Mouse (Mus musculus) limb, embryonic 14.5 days (tissue): Measurements from ENCODE around the gene Olfr1419. TPM values are rescaled to one million over a fixed set of nuclear protein-coding genes. Genes with fewer than 3 reads are reported as not detected.
"Not testable (repeated sequence)": the region's sequence is repeated elsewhere in the genome, so short reads cannot be mapped to it uniquely, and the experiment has no call there.

Experiments used
- ATAC-seq: fragments of 200-750 bp; cut with Nextera tagmentation; 2 replicates; pipeline ENCODE4 v1.8.0; 2017; ENCODE audit warnings: low read depth, moderate number of reproducible peaks, moderate TSS enrichment; ENCODE audit not compliant: low FRiP score
- DNase-seq: peaks from one replicate; pipeline ENCODE4 v3.0.0-alpha.2; 2015; ENCODE audit warnings: low spot score
- H3K27ac ChIP-seq: fragments of 300-500 bp; sonication (generic); replicated peaks from 2 replicates; pipeline ENCODE4 v1.5.1; 2014; ENCODE audit warnings: low read depth, mild to moderate bottlenecking, low read length, moderate library complexity, mixed read lengths
- H3K27me3 ChIP-seq: fragments of 300-500 bp; sonication (generic); 2 replicates; pipeline ENCODE4 v1.6.1; 2014; ENCODE audit warnings: low read length, mixed read lengths; ENCODE audit not compliant: control insufficient read depth, insufficient read depth
- H3K36me3 ChIP-seq: fragments of 300-500 bp; sonication (generic); 2 replicates; pipeline ENCODE4 v1.6.1; 2014; ENCODE audit warnings: mild to moderate bottlenecking, low read length, moderate library complexity, mixed read lengths; ENCODE audit not compliant: control insufficient read depth, insufficient read depth
- H3K4me1 ChIP-seq: fragments of 300-500 bp; sonication (generic); 2 replicates; pipeline ENCODE4 v1.6.1; 2014; ENCODE audit warnings: antibody characterized with exemption, low read length, mixed read lengths; ENCODE audit not compliant: control insufficient read depth, insufficient read depth
- H3K4me2 ChIP-seq: fragments of 300-500 bp; sonication (generic); replicated peaks from 2 replicates; pipeline ENCODE4 v1.6.1; 2014; ENCODE audit warnings: low read depth, mild to moderate bottlenecking, low read length, moderate library complexity; ENCODE audit not compliant: severe bottlenecking
- H3K4me3 ChIP-seq: fragments of 300-500 bp; sonication (generic); replicated peaks from 2 replicates; pipeline ENCODE4 v1.5.1; 2014; ENCODE audit warnings: low read length
- H3K9ac ChIP-seq: fragments of 300-500 bp; sonication (generic); 2 replicates; pipeline ENCODE4 v1.6.1; 2014; ENCODE audit warnings: mild to moderate bottlenecking, low read depth, low read length, moderate library complexity; ENCODE audit not compliant: severe bottlenecking
- H3K9me3 ChIP-seq: fragments of 300-500 bp; sonication (generic); 2 replicates; pipeline ENCODE4 v1.6.1; 2016; ENCODE audit warnings: low read length; ENCODE audit not compliant: control insufficient read depth
- POLR2A ChIP-seq: fragments of 200-500 bp; IDR thresholded peaks from 2 replicates; pipeline ENCODE4 v1.8.0; 2012; ENCODE audit warnings: inconsistent platforms, mild to moderate bottlenecking, moderate library complexity, borderline replicate concordance; ENCODE audit not compliant: insufficient read depth, insufficient read length; ENCODE audit errors: extremely low read depth
- WGBS: fragments of 180-500 bp; shearing (Covaris S2); extraction: QIAGEN DNeasy Blood & Tissue Kit; methylation state at CpG from one replicate; pipeline ENCODE4 v1.1.7; 2014; 5-methylcytosine and 5-hydroxymethylcytosine counted together
- polyA plus RNA-seq, 2 experiments: library from polyadenylated mRNA; depleted of rRNA in 1 of 2; stranded (reverse) in 1 of 2; unstranded in 1 of 2; fragments of >200 nt; fragmentation: Nextera tagmentation in 1 of 2; extraction: Ambion mirVana in 1 of 2; gene quantifications; 2 replicates each; pipeline versions ENCODE4 v1.2.1 to v1.2.3; 2012 to 2014

The Olfr1419 gene
- polyA plus RNA-seq, 2 experiments = 0.06 TPM; not detected in 1

GRCm38 (mm10) chr19:11911603-11912002, 36.7 kb upstream of the Olfr1419 start:
- peaks cover 16% of the 10 kb centered on the region; the same call in 1 of the 2 replicates for H3K36me3 ChIP-seq
- no peaks in the 10 kb centered on the region for H3K27me3 ChIP-seq
- peak overlapping the region; percentile 90 for H3K27ac ChIP-seq
- peak overlapping the region; percentile 82 for H3K4me3 ChIP-seq
- no peak for TF ChIP-seq POLR2A
- peaks cover 9% of the 10 kb centered on the region for H3K4me1 ChIP-seq
- H3K9ac ChIP-seq = peak overlapping the region; percentile 85
- no peaks in the 10 kb centered on the region for H3K9me3 ChIP-seq
- 3% methylated on average over 17 of the region's 17 CpGs for WGBS
- no peak for DNase-seq
- peak; percentile 17 for ATAC-seq
- H3K4me2 ChIP-seq = peak overlapping the region; percentile 77

GRCm38 (mm10) chr19:11911021-11911420, 36.1 kb upstream of the Olfr1419 start:
- H3K4me3 ChIP-seq = peak overlapping the region; percentile 82
- peaks cover 9% of the 10 kb centered on the region for H3K4me1 ChIP-seq
- ATAC-seq (no peak), DNase-seq (no peak)
- WGBS = 92% methylated on average over 5 of the region's 5 CpGs
- H3K9me3 ChIP-seq = no peaks in the 10 kb centered on the region
- H3K4me2 ChIP-seq = peak overlapping the region; percentile 77
- no peak overlapping the region for H3K9ac ChIP-seq
- H3K36me3 ChIP-seq = peaks cover 11% of the 10 kb centered on the region; the same call in 1 of the 2 replicates
- H3K27ac ChIP-seq = no peak overlapping the region
- TF ChIP-seq POLR2A = no peak
- no peaks in the 10 kb centered on the region for H3K27me3 ChIP-seq

- H3K27me3 ChIP-seq = no peaks in the 10 kb centered on the region
- H3K4me3 ChIP-seq = no peak within 1 kb of the TSS
- no peak within 1 kb of the TSS for H3K27ac ChIP-seq
- H3K36me3 ChIP-seq = no peaks in the 10 kb centered on the region
- DNase-seq (no peak), ATAC-seq (no peak)
- H3K9me3 ChIP-seq = no peaks in the 10 kb centered on the region
- H3K4me1 ChIP-seq = no peaks in the 10 kb centered on the region
- H3K4me2 ChIP-seq = no peak within 1 kb of the TSS
- H3K9ac ChIP-seq = no peak within 1 kb of the TSS
- WGBS = 35% methylated on average over 1 of the region's 1 CpGs
- no peak for TF ChIP-seq POLR2A
These were observed 11.4 kb upstream of the Olfr1419 start, which contains the start of gene Olfr1420 for GRCm38 (mm10) chr19:11886265-11886664. Gene Olfr1420 (plus strand): TSS chr19:11886565.

- H3K4me3 ChIP-seq, H3K4me2 ChIP-seq, H3K36me3 ChIP-seq, H3K9me3 ChIP-seq, H3K27me3 ChIP-seq, H3K9ac ChIP-seq, DNase-seq, H3K27ac ChIP-seq, ATAC-seq, H3K4me1 ChIP-seq: not testable (repeated sequence)
- 55% methylated on average over 22 of the region's 22 CpGs for WGBS
These were observed 3.5 kb upstream of the Olfr1419 start for GRCm38 (mm10) chr19:11878404-11878803.

GRCm38 (mm10) chr19:11867837-11868236, 7.1 kb downstream of the Olfr1419 start:
- 72% methylated on average over 2 of the region's 2 CpGs for WGBS
- no peaks in the 10 kb centered on the region for H3K9me3 ChIP-seq
- ATAC-seq (no peak), DNase-seq (no peak)
- no peaks in the 10 kb centered on the region for H3K27me3 ChIP-seq
- H3K4me3 ChIP-seq = no peak overlapping the region
- no peak overlapping the region for H3K27ac ChIP-seq
- no peaks in the 10 kb centered on the region for H3K36me3 ChIP-seq
- no peak overlapping the region for H3K4me2 ChIP-seq
- H3K4me1 ChIP-seq = no peaks in the 10 kb centered on the region
- H3K9ac ChIP-seq = no peak overlapping the region
- TF ChIP-seq POLR2A = no peak

- no peak within 1 kb of the TSS for H3K4me3 ChIP-seq
- no peak within 1 kb of the TSS for H3K9ac ChIP-seq
- WGBS = 91% methylated on average over 1 of the region's 1 CpGs
- ATAC-seq = no peak
- no peaks in the 10 kb centered on the region for H3K27me3 ChIP-seq
- no peaks in the 10 kb centered on the region for H3K4me1 ChIP-seq
- H3K9me3 ChIP-seq = no peaks in the 10 kb centered on the region
- H3K4me2 ChIP-seq = no peak within 1 kb of the TSS
- no peaks in the 10 kb centered on the region for H3K36me3 ChIP-seq
- TF ChIP-seq POLR2A = no peak
- no peak for DNase-seq
- H3K27ac ChIP-seq = no peak within 1 kb of the TSS
These were observed 13.9 kb downstream of the Olfr1419 start, which contains the start of gene Olfr1418 for GRCm38 (mm10) chr19:11860966-11861365. Gene Olfr1418 (minus strand): TSS chr19:11861066.
